Mouse (Mus musculus) frontal cortex, adult (tissue): ENCODE data around the gene Necab2.

Experiments
- ATAC-seq: cut with Nextera tagmentation; 2 replicates; pipeline ENCODE4 v1.9.2; 2017; ENCODE audit warnings: mild to moderate bottlenecking, moderate library complexity, mixed read lengths; ENCODE audit not compliant: low TSS enrichment

The Necab2 gene

DNA sequence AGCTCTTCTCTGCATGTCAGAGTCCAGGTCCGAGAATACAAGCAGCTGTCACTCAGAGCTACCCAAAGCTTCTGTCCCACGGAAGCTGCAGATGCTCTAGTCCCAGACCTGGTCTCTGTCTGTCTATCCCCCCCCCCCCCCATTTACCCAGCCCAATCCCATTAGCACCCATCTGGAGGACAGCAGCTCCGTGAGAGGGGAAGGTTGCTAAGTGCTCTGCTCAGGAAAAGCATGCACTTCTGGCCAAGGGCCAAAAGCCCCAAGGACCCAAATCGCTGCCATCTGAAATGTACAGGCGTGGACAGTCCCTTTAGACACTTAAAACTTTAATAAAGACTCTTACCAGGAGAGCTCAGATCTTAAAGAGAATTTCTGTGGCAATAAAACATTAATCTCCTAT, 70.2 kb downstream of the Necab2 start:
- ATAC-seq: no peak

DNA sequence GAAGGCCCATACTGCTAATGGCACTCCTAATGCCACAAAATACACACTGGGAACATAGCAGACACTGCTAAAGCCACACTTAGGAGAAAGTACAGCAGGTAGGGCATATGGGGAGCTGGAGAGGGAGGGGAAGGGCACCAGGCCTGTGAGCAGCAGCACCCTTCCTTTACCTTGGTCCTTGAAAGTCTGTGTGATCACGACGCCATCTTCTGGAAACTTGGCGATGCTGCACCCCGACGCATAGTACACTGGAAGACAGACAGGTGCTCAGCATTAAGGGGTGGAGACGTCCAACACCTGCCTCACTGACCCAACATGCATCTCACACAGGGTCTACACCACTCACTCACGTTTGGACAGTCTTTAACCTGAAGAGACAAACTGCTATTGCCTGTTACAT, 73.6 kb downstream of the Necab2 start:
- ATAC-seq: no peak
